Mouse (Mus musculus): ENCODE data around the gene Polr2h. TPM values are rescaled to one million over a fixed set of nuclear protein-coding genes. Genes with fewer than 3 reads are reported as not detected.

Gene Polr2h
- polyA plus RNA-seq, 1 experiment from 2014 or later: 155 TPM

DNA sequence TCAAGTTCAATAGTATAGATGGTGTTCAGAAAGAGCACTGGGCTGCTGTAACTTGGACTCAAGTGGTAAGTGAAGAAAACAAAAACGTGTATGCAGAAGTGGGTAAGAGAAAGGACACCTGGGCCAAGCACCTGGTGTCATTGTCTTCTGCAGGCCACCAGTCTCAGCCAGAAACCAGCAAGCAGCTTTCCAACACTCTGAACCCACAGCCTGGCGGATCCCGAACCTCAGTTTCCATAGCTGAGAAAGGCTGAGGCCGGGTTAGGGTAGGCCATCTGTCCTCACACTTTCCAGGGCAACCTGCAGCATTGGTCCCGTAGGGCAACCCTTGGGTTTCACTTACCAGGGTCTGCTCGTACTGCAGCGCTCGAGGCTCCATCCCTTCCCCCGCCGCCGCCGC lies 1.9 kb upstream of the Polr2h start:
- Histone ChIP-seq H3K4me3 (peak overlapping the region; percentile 66), H3K36me3 (replicated peaks) (peaks cover 44% of the 10 kb centered on the region), H3K27me3 (ENCODE audit: poor library complexity, severe bottlenecking) (peaks cover 6% of the 10 kb centered on the region; the same call in 1 of the 2 replicates), H3K9me3 (no peaks in the 10 kb centered on the region), H3K27ac (peak overlapping the region; percentile 92), H3K4me1 (peaks cover 56% of the 10 kb centered on the region)
- no peak for DNase-seq (ENCODE audit: extremely low spot score, low spot score)
- WGBS: 1% methylated on average over 12 of the region's 12 CpGs

GRCm38 (mm10) chr16:20715976-20716840 lies 1.3 kb upstream of the Polr2h start:
- DNase-seq (ENCODE audit: extremely low spot score, low spot score): peak; percentile 83
- Histone ChIP-seq H3K4me3 (peak overlapping the region; percentile 66), H3K27me3 (ENCODE audit: poor library complexity, severe bottlenecking) (peaks cover 6% of the 10 kb centered on the region; the same call in 1 of the 2 replicates), H3K36me3 (replicated peaks) (peaks cover 44% of the 10 kb centered on the region), H3K4me1 (peaks cover 56% of the 10 kb centered on the region), H3K27ac (peak overlapping the region; percentile 92), H3K9me3 (no peaks in the 10 kb centered on the region)
- WGBS: under 1% methylated on average over 66 of the region's 68 CpGs

- under 1% methylated on average over 8 of the region's 8 CpGs for WGBS
- Histone ChIP-seq H3K27me3 (ENCODE audit: poor library complexity, severe bottlenecking) (peaks cover 6% of the 10 kb centered on the region; the same call in 1 of the 2 replicates), H3K27ac (peak overlapping the region; percentile 92), H3K4me1 (peaks cover 56% of the 10 kb centered on the region), H3K9me3 (no peaks in the 10 kb centered on the region), H3K36me3 (replicated peaks) (peaks cover 44% of the 10 kb centered on the region), H3K4me3 (peak overlapping the region; percentile 66)
- no peak for DNase-seq (ENCODE audit: extremely low spot score, low spot score)
Observed at GRCm38 (mm10) chr16:20716841-20717180, 654 bp upstream of the Polr2h start.

DNA sequence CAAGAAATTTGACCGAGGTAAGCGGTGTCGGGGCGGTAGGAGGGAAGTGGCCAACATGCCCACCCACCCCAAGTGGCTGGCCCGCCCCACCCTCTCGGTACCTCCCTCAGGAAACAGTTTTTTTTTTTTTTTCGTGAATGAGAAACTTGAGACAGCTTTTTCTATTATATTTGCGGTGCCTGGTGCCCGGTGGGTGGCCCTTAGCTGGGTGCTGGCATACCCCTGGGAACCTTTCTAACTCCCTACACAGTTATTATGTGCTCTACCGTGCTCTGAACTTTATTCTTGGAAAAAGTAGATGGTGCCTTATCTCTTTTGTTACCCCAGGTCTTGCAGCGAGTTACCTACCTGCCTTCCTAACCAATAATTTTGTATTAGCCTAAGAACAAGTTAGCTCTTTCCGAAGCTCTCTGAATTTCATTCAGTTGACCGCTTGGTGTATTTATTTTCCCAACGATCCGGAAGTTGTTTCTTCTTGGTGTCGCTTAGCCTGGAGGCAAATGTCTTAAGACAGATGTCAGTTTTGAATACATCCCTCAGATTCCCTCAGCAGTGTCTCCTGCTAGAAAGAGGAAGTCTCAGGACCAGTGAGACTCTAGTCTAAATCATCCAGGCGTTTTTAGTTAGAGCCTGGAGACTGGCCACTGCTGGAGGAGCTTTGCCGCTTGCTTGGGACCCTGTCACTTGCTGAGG lies 659 bp downstream of the Polr2h start:
- Histone ChIP-seq H3K4me3 (peak overlapping the region; percentile 66), H3K9me3 (no peaks in the 10 kb centered on the region), H3K36me3 (replicated peaks) (peaks cover 40% of the 10 kb centered on the region), H3K4me1 (peaks cover 56% of the 10 kb centered on the region), H3K27me3 (ENCODE audit: poor library complexity, severe bottlenecking) (peaks cover 6% of the 10 kb centered on the region; the same call in 1 of the 2 replicates), H3K27ac (peak overlapping the region; percentile 92)
- DNase-seq (ENCODE audit: extremely low spot score, low spot score): no peak
- WGBS: 5% methylated on average over 18 of the region's 18 CpGs

GRCm38 (mm10) chr16:20721808-20722207 lies 4.3 kb downstream of the Polr2h start:
- H3K36me3 ChIP-seq (replicated peaks): peaks cover 34% of the 10 kb centered on the region
- WGBS: 90% methylated on average over 10 of the region's 10 CpGs
- no peak overlapping the region for H3K27ac ChIP-seq
- no peaks in the 10 kb centered on the region for H3K27me3 ChIP-seq (ENCODE audit: poor library complexity, severe bottlenecking)
- no peak for DNase-seq (ENCODE audit: extremely low spot score, low spot score)
- no peak overlapping the region for H3K4me3 ChIP-seq
- H3K4me1 ChIP-seq: peaks cover 24% of the 10 kb centered on the region
- H3K9me3 ChIP-seq: no peaks in the 10 kb centered on the region

DNA sequence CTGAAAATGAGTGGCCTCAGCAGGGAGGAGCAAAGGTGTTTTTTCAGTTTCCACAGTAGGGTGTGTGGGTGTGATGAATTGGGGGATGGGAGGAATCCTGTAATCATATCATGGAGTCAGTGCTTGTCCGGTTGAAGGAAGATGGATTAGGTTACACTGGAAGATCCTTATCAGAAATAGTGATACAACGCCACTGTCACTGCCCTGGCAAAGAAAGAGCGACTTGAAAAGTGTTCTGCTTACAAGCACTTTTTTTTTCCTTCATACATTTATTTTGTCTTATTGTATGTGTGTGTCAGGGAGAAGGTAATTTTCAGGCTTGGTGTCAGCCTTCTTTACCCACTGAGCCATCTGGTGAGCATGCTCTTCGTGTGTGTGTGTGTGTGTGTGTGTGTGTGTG lies 5.3 kb downstream of the Polr2h start:
- H3K27me3 ChIP-seq (ENCODE audit: poor library complexity, severe bottlenecking): no peaks in the 10 kb centered on the region
- WGBS: 86% methylated on average over 4 of the region's 4 CpGs
- DNase-seq (ENCODE audit: extremely low spot score, low spot score): no peak
- H3K36me3 ChIP-seq (replicated peaks): peaks cover 34% of the 10 kb centered on the region
- no peak overlapping the region for H3K27ac ChIP-seq
- H3K4me3 ChIP-seq: no peak overlapping the region
- H3K9me3 ChIP-seq: no peaks in the 10 kb centered on the region
- H3K4me1 ChIP-seq: peaks cover 15% of the 10 kb centered on the region

- no peak for DNase-seq (ENCODE audit: extremely low spot score, low spot score)
- no peaks in the 10 kb centered on the region for H3K9me3 ChIP-seq
- WGBS: 59% methylated on average over 4 of the region's 4 CpGs
- peaks cover 11% of the 10 kb centered on the region for H3K4me1 ChIP-seq
- peaks cover 34% of the 10 kb centered on the region for H3K36me3 ChIP-seq (replicated peaks)
- no peak overlapping the region for H3K4me3 ChIP-seq
- no peaks in the 10 kb centered on the region for H3K27me3 ChIP-seq (ENCODE audit: poor library complexity, severe bottlenecking)
- H3K27ac ChIP-seq: no peak overlapping the region
Observed at GRCm38 (mm10) chr16:20723247-20723646, 5.8 kb downstream of the Polr2h start.

DNA sequence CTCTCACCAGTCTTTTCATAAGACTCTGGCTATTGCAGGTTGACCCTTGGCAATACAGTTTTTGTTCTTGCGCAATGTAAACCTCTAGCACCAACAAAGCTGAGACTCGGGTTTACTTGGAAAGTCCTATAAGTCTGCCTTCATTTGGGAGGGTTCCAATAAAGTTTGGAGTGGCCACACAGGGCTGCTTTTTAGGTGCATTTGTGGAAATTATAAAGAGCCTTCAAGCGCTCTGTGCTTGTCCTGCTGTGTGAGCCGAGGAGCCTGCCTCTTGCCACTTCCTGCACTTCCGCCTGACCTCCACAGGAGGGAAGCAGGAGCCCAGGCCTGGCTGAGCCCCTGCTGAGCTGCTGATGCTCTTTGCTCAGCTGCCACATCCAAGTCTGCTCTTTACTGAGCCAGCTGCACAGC lies 6.9 kb downstream of the Polr2h start:
- H3K27me3 ChIP-seq (ENCODE audit: poor library complexity, severe bottlenecking): no peaks in the 10 kb centered on the region
- H3K4me3 ChIP-seq: no peak overlapping the region
- H3K36me3 ChIP-seq (replicated peaks): peaks cover 34% of the 10 kb centered on the region
- 0 out of 2 replicates have a peak, but pooled peaks cover 3% of the 10 kb centered on the region for H3K4me1 ChIP-seq
- no peak overlapping the region for H3K27ac ChIP-seq
- no peaks in the 10 kb centered on the region for H3K9me3 ChIP-seq
- DNase-seq (ENCODE audit: extremely low spot score, low spot score): peak; percentile 55
- 35% methylated on average over 5 of the region's 5 CpGs for WGBS

GRCm38 (mm10) chr16:20725321-20725720 lies 7.9 kb downstream of the Polr2h start:
- WGBS: 87% methylated on average over 7 of the region's 7 CpGs
- no peaks in the 10 kb centered on the region for H3K9me3 ChIP-seq
- no peak overlapping the region for H3K4me3 ChIP-seq
- H3K4me1 ChIP-seq: peaks cover 10% of the 10 kb centered on the region
- peaks cover 3% of the 10 kb centered on the region; the same call in 1 of the 2 replicates for H3K27me3 ChIP-seq (ENCODE audit: poor library complexity, severe bottlenecking)
- H3K27ac ChIP-seq: no peak overlapping the region
- DNase-seq (ENCODE audit: extremely low spot score, low spot score): no peak
- peaks cover 24% of the 10 kb centered on the region for H3K36me3 ChIP-seq (replicated peaks)

- Histone ChIP-seq H3K27ac (no peak overlapping the region), H3K4me3 (no peak overlapping the region), H3K9me3 (no peaks in the 10 kb centered on the region), H3K36me3 (replicated peaks) (peaks cover 20% of the 10 kb centered on the region), H3K4me1 (peaks cover 13% of the 10 kb centered on the region), H3K27me3 (ENCODE audit: poor library complexity, severe bottlenecking) (peaks cover 6% of the 10 kb centered on the region; the same call in 1 of the 2 replicates)
- WGBS: 82% methylated on average over 4 of the region's 4 CpGs
- no peak for DNase-seq (ENCODE audit: extremely low spot score, low spot score)
Observed at GRCm38 (mm10) chr16:20725750-20726149, 8.3 kb downstream of the Polr2h start.

DNA sequence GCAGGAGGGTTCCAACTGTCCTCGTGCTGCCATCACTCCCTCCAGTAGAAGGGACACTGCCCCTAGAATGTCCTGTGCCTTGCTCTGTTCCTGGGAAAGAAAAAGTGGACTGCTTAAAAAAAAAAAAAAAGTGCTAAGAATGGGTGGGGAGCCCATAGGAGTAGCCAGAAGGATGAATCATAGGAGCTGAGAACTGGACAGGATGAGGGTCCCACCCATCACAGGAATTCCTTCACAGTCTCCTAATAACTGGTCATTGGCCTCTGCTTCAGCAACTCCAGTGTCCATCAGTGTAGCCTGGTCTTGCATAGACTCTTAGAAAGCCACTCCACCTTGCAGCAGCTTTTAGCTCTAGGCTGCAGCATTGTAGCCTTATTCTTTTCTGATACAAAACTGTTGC lies 8.9 kb downstream of the Polr2h start:
- no peak overlapping the region for H3K4me3 ChIP-seq
- peaks cover 8% of the 10 kb centered on the region for H3K27me3 ChIP-seq (ENCODE audit: poor library complexity, severe bottlenecking)
- no peak for DNase-seq (ENCODE audit: extremely low spot score, low spot score)
- H3K4me1 ChIP-seq: peaks cover 13% of the 10 kb centered on the region
- 73% methylated on average over 1 of the region's 1 CpGs for WGBS
- peaks cover 14% of the 10 kb centered on the region for H3K36me3 ChIP-seq (replicated peaks)
- H3K9me3 ChIP-seq: no peaks in the 10 kb centered on the region
- H3K27ac ChIP-seq: no peak overlapping the region

GRCm38 (mm10) chr16:20730293-20730711 lies 12.8 kb downstream of the Polr2h start:
- H3K27ac ChIP-seq: no peak overlapping the region
- no peak for DNase-seq (ENCODE audit: extremely low spot score, low spot score)
- 41% methylated on average over 5 of the region's 5 CpGs for WGBS
- no peak overlapping the region for H3K4me3 ChIP-seq
- no peaks in the 10 kb centered on the region for H3K36me3 ChIP-seq (replicated peaks)
- peaks cover 47% of the 10 kb centered on the region for H3K27me3 ChIP-seq (ENCODE audit: poor library complexity, severe bottlenecking)
- H3K9me3 ChIP-seq: no peaks in the 10 kb centered on the region
- peaks cover 39% of the 10 kb centered on the region for H3K4me1 ChIP-seq

DNA sequence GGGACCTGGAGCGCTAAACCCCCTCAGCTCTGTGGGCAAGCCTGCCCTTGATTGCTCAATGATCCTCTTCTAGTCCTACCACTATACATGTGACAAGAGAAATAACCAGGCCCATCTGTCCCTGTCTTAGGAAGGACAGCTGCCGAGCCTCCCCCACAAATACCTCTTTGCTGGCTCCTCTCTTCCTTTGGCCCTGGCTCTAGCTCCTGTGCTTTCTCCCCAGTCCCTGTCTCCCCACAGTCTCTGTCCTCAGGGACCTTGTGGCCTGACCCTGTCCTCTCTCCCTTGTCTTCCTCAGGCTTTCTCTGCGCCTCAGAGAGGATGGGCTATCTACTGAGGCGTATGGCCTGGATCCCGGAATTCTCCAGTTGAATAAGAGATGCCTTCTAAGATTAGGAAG lies 14.2 kb downstream of the Polr2h start:
- no peak for DNase-seq (ENCODE audit: extremely low spot score, low spot score)
- H3K9me3 ChIP-seq: no peaks in the 10 kb centered on the region
- H3K27ac ChIP-seq: 0 out of 2 replicates have a peak overlapping the region, but pooled peaks have one; percentile 91
- H3K36me3 ChIP-seq (replicated peaks): no peaks in the 10 kb centered on the region
- no peak overlapping the region; the same call in 1 of the 2 replicates for H3K4me3 ChIP-seq
- H3K27me3 ChIP-seq (ENCODE audit: poor library complexity, severe bottlenecking): peaks cover 61% of the 10 kb centered on the region
- WGBS: 69% methylated on average over 5 of the region's 5 CpGs
- H3K4me1 ChIP-seq: peaks cover 39% of the 10 kb centered on the region
